Mouse (Mus musculus): Measurements from ENCODE around the gene Tmem254b.
"Not testable (repeated sequence)": the region's sequence is repeated elsewhere in the genome, so short reads cannot be mapped to it uniquely, and the experiment has no call there.

The Tmem254b gene

DNA sequence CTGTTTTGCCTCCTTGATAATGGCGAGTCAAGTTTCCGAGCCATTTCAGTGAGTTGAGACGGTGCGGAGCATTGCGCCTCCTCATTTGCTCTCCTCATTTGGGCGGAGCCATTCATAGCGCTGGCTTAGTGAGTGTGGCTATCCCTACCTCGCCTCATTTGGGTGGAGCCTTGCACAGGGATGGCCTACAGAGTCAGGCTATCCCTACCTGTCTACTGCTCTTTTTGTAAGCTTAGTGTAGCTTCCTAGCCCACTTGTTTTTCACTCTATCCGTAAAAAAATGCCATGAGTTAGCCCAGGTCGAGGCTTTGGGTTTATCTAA, at the start of gene Tmem254b:
Gene Tmem254b (minus strand): TSS at position 116 of the 322 bp plus-strand sequence.
- DNase-seq (ENCODE audit: low read depth, low spot score): not testable (repeated sequence)

- DNase-seq (ENCODE audit: low read depth, low spot score): not testable (repeated sequence)
Observed at GRCm38 (mm10) chr14:26237183-26237582, 30.3 kb upstream of the Tmem254b start.

GRCm38 (mm10) chr14:26216233-26217000, 9.6 kb upstream of the Tmem254b start:
- not testable (repeated sequence) for DNase-seq (ENCODE audit: low read depth, low spot score)

DNA sequence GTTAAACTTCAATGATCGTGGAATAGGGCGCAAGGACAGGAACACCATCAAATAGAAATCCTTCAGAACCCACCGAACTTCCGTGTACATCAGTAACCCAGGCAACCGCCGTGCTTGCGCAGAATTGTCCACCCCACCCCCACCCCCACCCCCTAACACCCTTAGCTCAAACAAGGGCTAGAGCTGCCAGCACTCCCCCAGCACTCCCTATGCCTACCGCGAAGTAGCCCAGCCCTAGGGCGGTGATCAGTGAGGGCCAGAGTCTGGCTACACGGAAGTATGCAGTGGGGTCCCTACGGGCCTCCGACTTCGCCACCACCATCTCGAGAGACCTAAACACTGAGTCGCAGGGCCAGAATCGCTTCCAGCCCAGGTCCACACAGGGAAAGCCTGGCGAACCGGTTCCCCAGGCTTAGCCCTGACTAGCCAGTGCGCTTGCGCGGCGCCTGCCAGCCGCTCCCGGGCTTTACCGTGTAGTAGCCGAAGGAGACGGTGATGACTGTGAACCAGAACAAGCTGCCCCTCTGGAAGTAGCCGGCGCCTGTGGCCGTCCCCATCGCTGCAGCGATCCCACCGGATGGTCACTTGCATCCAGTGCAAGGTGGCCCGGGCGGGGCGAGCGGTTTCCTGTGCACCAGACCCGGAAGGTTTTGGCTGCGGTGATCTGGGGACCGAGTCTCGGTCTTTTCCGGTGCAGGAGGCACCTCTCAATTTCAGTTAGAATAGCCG, 480 bp downstream of the Tmem254b start:
- DNase-seq (ENCODE audit: low read depth, low spot score): not testable (repeated sequence)

- not testable (repeated sequence) for DNase-seq (ENCODE audit: low read depth, low spot score)
Observed at GRCm38 (mm10) chr14:26197851-26198250, 9.0 kb downstream of the Tmem254b start.

DNA sequence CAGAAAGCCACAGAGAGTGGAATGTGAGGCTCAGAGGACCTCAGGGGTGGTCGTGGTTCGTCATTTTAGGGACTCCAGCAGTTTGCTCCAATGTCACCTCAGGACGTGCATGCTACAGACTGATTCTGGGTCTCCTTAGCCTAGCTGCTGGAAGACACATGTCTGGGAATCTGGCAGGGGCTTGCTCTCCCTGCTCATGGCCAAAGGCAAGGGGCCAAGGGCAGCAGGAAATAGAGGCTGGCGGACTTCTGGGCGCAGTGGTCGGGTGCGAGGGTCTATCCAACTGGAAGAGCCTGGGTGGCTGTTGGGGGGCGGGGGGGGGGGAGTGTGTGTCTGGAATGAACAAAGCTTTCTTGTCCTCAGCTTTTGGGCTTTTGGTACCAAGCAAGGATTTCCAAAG, 18.5 kb downstream of the Tmem254b start:
- not testable (repeated sequence) for DNase-seq (ENCODE audit: low read depth, low spot score)

GRCm38 (mm10) chr14:26186638-26187037, 20.2 kb downstream of the Tmem254b start:
- not testable (repeated sequence) for DNase-seq (ENCODE audit: low read depth, low spot score)

- DNase-seq (ENCODE audit: low read depth, low spot score): not testable (repeated sequence)
Observed at GRCm38 (mm10) chr14:26182380-26182779, 24.5 kb downstream of the Tmem254b start, which contains the start of gene Plac9b. Gene Plac9b (minus strand): TSS chr14:26182480.

- not testable (repeated sequence) for DNase-seq (ENCODE audit: low read depth, low spot score)
Observed at GRCm38 (mm10) chr14:26181660-26182059, 25.2 kb downstream of the Tmem254b start.

- not testable (repeated sequence) for DNase-seq (ENCODE audit: low read depth, low spot score)
Observed at GRCm38 (mm10) chr14:26175028-26175427, 31.8 kb downstream of the Tmem254b start.

DNA sequence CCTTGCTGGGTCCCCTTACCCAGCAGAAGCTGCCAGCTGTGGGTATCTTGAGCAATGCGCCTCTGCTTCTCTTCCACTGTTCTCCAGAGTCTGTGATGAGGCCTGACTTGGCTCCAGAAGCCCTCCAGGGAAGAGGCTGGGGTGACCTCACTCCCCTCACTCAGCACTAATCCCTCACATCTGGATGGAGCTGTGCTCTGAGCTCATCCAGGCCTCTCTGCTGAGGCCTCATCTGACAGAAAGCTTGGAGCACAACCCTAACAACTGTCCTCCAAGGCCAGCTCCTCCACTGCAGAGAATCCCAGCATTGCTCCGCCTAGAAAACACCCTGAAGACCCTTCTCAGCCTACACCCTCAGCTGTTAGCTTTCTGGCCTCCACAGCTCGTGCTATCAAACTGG, 32.9 kb downstream of the Tmem254b start:
- not testable (repeated sequence) for DNase-seq (ENCODE audit: low read depth, low spot score)

DNA sequence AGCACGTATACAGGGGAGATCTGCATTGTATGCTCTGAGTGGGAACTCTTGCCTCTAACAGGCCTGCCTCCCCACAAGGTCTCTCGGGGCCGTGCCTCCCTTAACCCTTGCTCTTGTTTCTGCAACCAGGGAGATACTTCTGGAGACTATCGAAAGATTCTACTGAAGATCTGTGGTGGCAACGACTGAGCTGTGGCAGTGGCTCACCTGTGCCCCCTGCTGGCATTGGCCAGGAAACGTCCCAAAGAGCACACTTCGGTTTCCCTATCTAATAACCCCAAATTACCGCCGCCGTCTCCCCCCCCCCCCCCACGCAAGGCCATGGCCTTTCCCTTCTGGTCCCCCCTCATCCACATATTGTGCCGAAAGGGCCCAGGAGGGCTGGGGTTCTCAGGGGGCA, 41.6 kb downstream of the Tmem254b start:
- not testable (repeated sequence) for DNase-seq (ENCODE audit: low read depth, low spot score)

DNA sequence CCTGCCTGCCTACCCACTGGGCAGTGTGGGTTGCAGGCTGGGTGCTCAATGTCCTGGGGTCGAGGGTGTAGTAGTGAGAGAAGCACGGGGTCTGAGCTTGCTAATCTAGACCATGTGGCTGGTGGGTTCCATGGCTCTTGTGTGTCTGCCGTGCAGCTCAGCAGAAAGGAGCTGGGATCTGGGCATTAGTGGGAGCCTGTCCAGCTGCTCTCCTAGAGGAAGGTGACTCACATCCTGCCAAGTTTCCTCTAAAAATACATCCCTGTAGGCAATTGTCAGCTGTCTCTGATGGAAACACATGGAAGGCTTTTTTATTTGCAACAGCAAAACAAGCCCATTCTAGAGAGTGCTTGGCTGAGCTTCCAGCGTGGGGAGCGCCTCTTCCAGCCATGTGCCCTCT, 44.4 kb downstream of the Tmem254b start:
- DNase-seq (ENCODE audit: low read depth, low spot score): not testable (repeated sequence)

DNA sequence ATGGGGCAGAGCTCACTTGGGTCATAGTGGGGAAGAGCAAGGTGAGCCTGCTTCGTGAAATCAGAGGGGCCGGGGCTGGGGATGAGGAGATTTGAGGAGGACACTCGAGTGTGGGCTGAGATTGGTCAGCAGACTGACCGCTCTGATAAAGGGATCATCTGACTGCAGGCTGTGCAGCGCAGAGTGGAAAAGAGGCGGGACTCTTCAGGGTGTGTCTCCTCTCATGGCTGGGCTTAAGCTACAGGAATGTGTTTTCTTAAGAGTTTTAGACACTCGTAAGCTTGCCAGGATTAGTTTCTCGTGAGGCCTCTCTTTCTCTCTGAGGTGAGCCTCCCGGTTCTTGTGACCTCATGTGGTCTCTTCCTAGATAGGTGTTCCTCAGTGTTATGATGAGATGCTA, 45.7 kb downstream of the Tmem254b start:
- DNase-seq (ENCODE audit: low read depth, low spot score): not testable (repeated sequence)

- not testable (repeated sequence) for DNase-seq (ENCODE audit: low read depth, low spot score)
Observed at GRCm38 (mm10) chr14:26156032-26156431, 50.8 kb downstream of the Tmem254b start.
